Mouse (Mus musculus) ES-Bruce4 (cell line): ENCODE measurements around the gene Get4.

Experiments used
- CTCF ChIP-seq: IDR thresholded peaks from one replicate; pipeline ENCODE4 v1.8.1; 2011; ENCODE audit warnings: low read depth, low read length
- EP300 ChIP-seq: IDR thresholded peaks from 2 replicates; pipeline ENCODE4 v1.6.1; 2011; ENCODE audit warnings: low read depth, low read length; ENCODE audit not compliant: insufficient read depth
- POLR2A ChIP-seq: IDR thresholded peaks from one replicate; pipeline ENCODE4 v1.8.1; 2011; ENCODE audit warnings: low read length; ENCODE audit not compliant: insufficient read depth

- TF ChIP-seq EP300, result no peak
- no peak for TF ChIP-seq POLR2A
- no peak for TF ChIP-seq CTCF
Observed at GRCm38 (mm10) chr5:139256211-139256765, 4.2 kb downstream of the Get4 start.
